Mouse (Mus musculus) urinary bladder, postnatal 25 days (tissue): ENCODE measurements at regions not wholly inside any gene's neighbourhood (a gene's known extent, or its start where the extent isn't known, plus 50 kb on each side); places are given as distances from the start of the nearest gene placed in this dataset.

Source experiments
- DNase-seq: peaks from one replicate; pipeline ENCODE4 v3.0.0; 2022; ENCODE audit warnings: low spot score

- DNase-seq: no peak
These were observed 95.3 kb upstream of the Trpm1 start for GRCm38 (mm10) chr7:64058282-64058872.

GRCm38 (mm10) chr7:64057873-64058272, 95.8 kb upstream of the Trpm1 start:
- no peak for DNase-seq

- DNase-seq: no peak
These were observed 97.1 kb upstream of the Trpm1 start for GRCm38 (mm10) chr7:64056498-64056897.

- no peak for DNase-seq
These were observed 98.6 kb upstream of the Trpm1 start for GRCm38 (mm10) chr7:64054996-64055395.

- no peak for DNase-seq
These were observed 99.9 kb upstream of the Trpm1 start for GRCm38 (mm10) chr7:64053766-64054165.

- peak; percentile 48 for DNase-seq
These were observed 101.2 kb upstream of the Trpm1 start for GRCm38 (mm10) chr7:64052400-64052799.

GRCm38 (mm10) chr7:64050826-64051401, 102.7 kb upstream of the Trpm1 start:
- no peak for DNase-seq

GRCm38 (mm10) chr7:64050246-64050645, 103.4 kb upstream of the Trpm1 start:
- DNase-seq: no peak

- no peak for DNase-seq
These were observed 104.3 kb upstream of the Trpm1 start for GRCm38 (mm10) chr7:64049183-64049965.

- no peak for DNase-seq
These were observed 105.0 kb upstream of the Trpm1 start for GRCm38 (mm10) chr7:64048452-64049182.

GRCm38 (mm10) chr7:64047831-64048230, 105.8 kb upstream of the Trpm1 start:
- no peak for DNase-seq

- DNase-seq: no peak
These were observed 106.6 kb upstream of the Klf13 start for GRCm38 (mm10) chr7:64045292-64045691.

GRCm38 (mm10) chr7:64042978-64043377, 104.3 kb upstream of the Klf13 start:
- no peak for DNase-seq

GRCm38 (mm10) chr7:64041303-64041702, 102.6 kb upstream of the Klf13 start:
- DNase-seq: no peak

- no peak for DNase-seq
These were observed 101.5 kb upstream of the Klf13 start for GRCm38 (mm10) chr7:64040026-64040737.

GRCm38 (mm10) chr7:64037701-64038231, 99.1 kb upstream of the Klf13 start:
- no peak for DNase-seq

GRCm38 (mm10) chr7:64036154-64036553, 97.4 kb upstream of the Klf13 start:
- DNase-seq: no peak

- no peak for DNase-seq
These were observed 96.4 kb upstream of the Klf13 start for GRCm38 (mm10) chr7:64035025-64035606.

- DNase-seq: no peak
These were observed 95.8 kb upstream of the Klf13 start for GRCm38 (mm10) chr7:64034493-64034892.

- no peak for DNase-seq
These were observed 94.7 kb upstream of the Klf13 start for GRCm38 (mm10) chr7:64033388-64033787.

- DNase-seq: no peak
These were observed 94.2 kb upstream of the Klf13 start for GRCm38 (mm10) chr7:64032921-64033354.
